Mouse (Mus musculus): ENCODE results near the gene Rad54l.

GRCm38 (mm10) chr4:116052526-116053293, 70.8 kb downstream of the Rad54l start:
- TF ChIP-seq CTCF (IDR thresholded peaks at IDR 0.05; ENCODE audit: low read depth, low read length) (peak; percentile 18), EP300 (IDR thresholded peaks at IDR 0.05; ENCODE audit: insufficient read depth, low read depth, low read length) (no peak)
